Mouse (Mus musculus) intestine, embryonic 16.5 days (tissue): ENCODE measurements around the gene C77080. TPM values are rescaled to one million over a fixed set of nuclear protein-coding genes. Genes with fewer than 3 reads are reported as not detected.

ENCODE experiments used
- ATAC-seq: fragments of 200-750 bp; cut with Nextera tagmentation; 2 replicates; pipeline ENCODE4 v1.8.0; 2017; ENCODE audit warnings: moderate TSS enrichment, moderate library complexity
- H3K27ac ChIP-seq: fragments of 300-500 bp; sonication (generic); 2 replicates; pipeline ENCODE4 v1.5.1; 2014; ENCODE audit warnings: mild to moderate bottlenecking, low read length
- H3K27me3 ChIP-seq: fragments of 300-500 bp; sonication (generic); replicated peaks from 2 replicates; pipeline ENCODE4 v1.6.1; 2014; ENCODE audit warnings: low read length, control low read depth, mixed read lengths; ENCODE audit not compliant: control insufficient read depth, insufficient read depth
- H3K36me3 ChIP-seq: fragments of 300-500 bp; sonication (generic); 2 replicates; pipeline ENCODE4 v1.6.1; 2014; ENCODE audit warnings: low read length, control low read depth; ENCODE audit not compliant: control insufficient read depth, insufficient read depth
- H3K4me1 ChIP-seq: fragments of 300-500 bp; sonication (generic); 2 replicates; pipeline ENCODE4 v1.6.1; 2014; ENCODE audit warnings: low read length, control low read depth, mixed read lengths; ENCODE audit not compliant: control insufficient read depth, insufficient read depth
- H3K4me2 ChIP-seq: fragments of 300-500 bp; sonication (generic); 2 replicates; pipeline ENCODE4 v1.6.1; 2014; ENCODE audit warnings: low read depth, low read length, control low read depth
- H3K4me3 ChIP-seq: fragments of 300-500 bp; sonication (generic); 2 replicates; pipeline ENCODE4 v1.5.1; 2014; ENCODE audit warnings: mild to moderate bottlenecking, low read length
- H3K9ac ChIP-seq: fragments of 300-500 bp; sonication (generic); 2 replicates; pipeline ENCODE4 v1.6.1; 2014; ENCODE audit warnings: low read depth, low read length
- H3K9me3 ChIP-seq: fragments of 300-500 bp; sonication (generic); 2 replicates; pipeline ENCODE4 v1.6.1; 2016; ENCODE audit warnings: low read length, control low read depth; ENCODE audit not compliant: control insufficient read depth
- WGBS: fragments of 180-500 bp; shearing (Covaris S2); extraction: QIAGEN DNeasy Blood & Tissue Kit; methylation state at CpG from one replicate; pipeline ENCODE4 v1.1.7; 2014; 5-methylcytosine and 5-hydroxymethylcytosine counted together
- polyA plus RNA-seq: library from polyadenylated mRNA; unstranded; fragments of >200 nt; fragmentation: Nextera tagmentation; extraction: Ambion mirVana; gene quantifications from 2 replicates; pipeline ENCODE4 v1.2.1, GENCODE M21; 2015

The C77080 gene
- polyA plus RNA-seq, 1 experiment from 2014 or later = 6.5 TPM

DNA sequence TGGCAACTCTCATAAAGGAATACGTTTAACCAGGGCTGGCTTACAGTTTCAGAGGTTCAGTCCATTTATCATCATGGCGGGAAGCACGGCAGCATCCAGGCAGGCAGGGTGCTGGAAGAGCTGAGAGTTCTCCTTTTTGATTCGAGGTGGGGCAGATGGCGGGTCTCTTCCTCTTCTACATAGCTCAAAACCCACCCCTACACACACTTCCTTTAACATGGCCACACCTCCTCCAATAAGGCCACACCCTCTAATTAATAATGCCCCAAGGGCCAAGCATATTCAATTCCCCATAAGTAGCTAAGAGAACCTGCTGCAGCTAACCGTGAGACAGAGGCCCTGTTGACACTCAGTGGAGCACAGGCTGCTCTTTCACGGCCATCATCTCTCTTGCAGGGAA is 31.6 kb upstream of the C77080 start:
- no peaks in the 10 kb centered on the region for H3K36me3 ChIP-seq
- H3K27me3 ChIP-seq = no peaks in the 10 kb centered on the region
- no peaks in the 10 kb centered on the region for H3K9me3 ChIP-seq
- H3K9ac ChIP-seq = no peak overlapping the region
- peaks cover 3% of the 10 kb centered on the region; the same call in 1 of the 2 replicates for H3K4me1 ChIP-seq
- H3K4me3 ChIP-seq = no peak overlapping the region
- no peak overlapping the region for H3K27ac ChIP-seq
- no peak overlapping the region for H3K4me2 ChIP-seq
- WGBS = 64% methylated on average over 7 of the region's 7 CpGs
- no peak for ATAC-seq

DNA sequence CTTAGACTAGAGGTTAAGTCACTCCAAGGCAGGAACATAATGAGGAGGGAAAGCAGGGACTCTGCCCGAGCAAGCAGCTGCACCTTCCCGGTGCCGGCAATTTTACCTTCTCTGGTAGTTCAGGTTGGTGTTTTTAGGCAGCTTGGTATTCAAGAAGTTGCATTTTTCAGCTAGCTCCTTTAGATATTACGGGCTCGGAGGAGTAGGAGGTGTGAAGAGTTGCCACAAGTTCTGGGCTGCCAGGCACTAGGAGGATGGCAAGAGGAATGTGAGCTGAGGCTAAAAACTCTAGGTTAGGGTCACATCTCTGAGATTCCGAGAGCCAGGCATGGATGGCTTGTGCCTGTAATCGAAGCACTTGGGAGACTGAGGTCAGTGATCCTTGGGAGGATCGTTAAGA is 28.5 kb upstream of the C77080 start:
- ATAC-seq = no peak

DNA sequence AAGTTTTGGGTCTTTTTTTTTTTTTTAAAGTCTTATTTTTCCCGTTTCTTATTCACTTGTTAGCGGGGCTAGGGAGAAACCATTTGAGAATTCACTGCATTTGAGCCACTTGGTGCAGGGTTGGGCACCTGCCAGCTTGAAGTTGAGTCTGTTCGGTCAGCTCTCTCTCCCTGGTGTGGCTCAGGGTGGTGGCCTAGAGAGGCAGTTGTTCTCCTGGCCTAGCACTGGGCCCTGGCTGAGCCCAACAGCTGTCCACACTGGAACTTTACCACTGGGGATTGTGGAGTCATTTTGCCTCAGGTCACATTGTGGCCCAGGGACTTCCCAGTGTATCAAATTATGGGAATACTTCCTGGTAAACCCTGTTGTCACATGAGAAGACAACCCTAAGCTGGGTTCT is 26.9 kb upstream of the C77080 start:
- WGBS = 45% methylated on average over 3 of the region's 3 CpGs
- H3K27ac ChIP-seq = no peak overlapping the region
- H3K9ac ChIP-seq = peak overlapping the region; percentile 72
- peaks cover 8% of the 10 kb centered on the region; the same call in 1 of the 2 replicates for H3K27me3 ChIP-seq
- ATAC-seq = 0 out of 2 replicates have a peak, but pooled peaks have one; percentile 26
- no peaks in the 10 kb centered on the region for H3K36me3 ChIP-seq
- no peaks in the 10 kb centered on the region for H3K9me3 ChIP-seq
- H3K4me3 ChIP-seq = peak overlapping the region; percentile 61; the same call in 1 of the 2 replicates
- peaks cover 18% of the 10 kb centered on the region for H3K4me1 ChIP-seq
- peak overlapping the region; percentile 100 for H3K4me2 ChIP-seq

More for the DNA sequence above, 28.5 kb upstream of the C77080 start:
- no peaks in the 10 kb centered on the region for H3K9me3 ChIP-seq
- H3K27ac ChIP-seq = no peak overlapping the region
- H3K4me2 ChIP-seq = no peak overlapping the region
- H3K27me3 ChIP-seq = peaks cover 8% of the 10 kb centered on the region; the same call in 1 of the 2 replicates
- H3K4me3 ChIP-seq = no peak overlapping the region
- no peaks in the 10 kb centered on the region for H3K36me3 ChIP-seq
- peaks cover 18% of the 10 kb centered on the region for H3K4me1 ChIP-seq
- no peak overlapping the region for H3K9ac ChIP-seq
- 90% methylated on average over 8 of the region's 8 CpGs for WGBS

DNA sequence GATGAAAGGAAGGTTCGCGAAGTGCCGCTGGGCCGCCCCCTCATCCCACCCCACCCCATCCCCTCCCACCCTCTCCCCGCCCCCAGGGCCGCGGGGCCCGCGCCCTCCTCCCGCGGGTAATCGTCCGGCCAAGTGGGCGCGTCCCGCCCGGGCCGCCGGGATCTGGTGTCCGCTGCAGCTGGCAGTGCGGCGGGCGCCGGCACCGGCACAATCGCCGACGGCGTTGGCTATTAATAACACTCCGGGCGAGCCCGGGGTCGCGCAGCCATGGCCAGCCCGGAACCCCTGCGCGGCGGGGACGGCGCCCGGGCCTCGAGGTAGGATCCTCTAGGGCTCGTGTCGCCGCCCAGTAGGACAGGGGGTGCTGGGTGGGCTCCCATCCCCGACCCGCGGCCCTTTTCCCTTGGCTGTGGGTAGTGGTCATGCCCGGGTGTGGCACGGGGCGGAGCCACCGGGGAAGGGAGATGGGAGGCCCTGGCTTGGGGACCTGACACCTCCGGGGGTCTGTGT is 26.3 kb upstream of the C77080 start, which contains the start of gene Sync:
TSS of gene Sync (plus strand) at position 146 of the 510 bp plus-strand sequence.
- whole genome bisulfite sequencing = 1% methylated on average over 41 of the region's 53 CpGs
- H3K4me3 ChIP-seq = peak within 1 kb of the TSS; percentile 61
- peaks cover 8% of the 10 kb centered on the region; the same call in 1 of the 2 replicates for H3K27me3 ChIP-seq
- no peak within 1 kb of the TSS for H3K27ac ChIP-seq
- H3K4me2 ChIP-seq = peak within 1 kb of the TSS; percentile 100
- ATAC-seq = peak; percentile 49
- H3K9ac ChIP-seq = peak within 1 kb of the TSS; percentile 72
- no peaks in the 10 kb centered on the region for H3K9me3 ChIP-seq
- peaks cover 18% of the 10 kb centered on the region for H3K4me1 ChIP-seq
- no peaks in the 10 kb centered on the region for H3K36me3 ChIP-seq

DNA sequence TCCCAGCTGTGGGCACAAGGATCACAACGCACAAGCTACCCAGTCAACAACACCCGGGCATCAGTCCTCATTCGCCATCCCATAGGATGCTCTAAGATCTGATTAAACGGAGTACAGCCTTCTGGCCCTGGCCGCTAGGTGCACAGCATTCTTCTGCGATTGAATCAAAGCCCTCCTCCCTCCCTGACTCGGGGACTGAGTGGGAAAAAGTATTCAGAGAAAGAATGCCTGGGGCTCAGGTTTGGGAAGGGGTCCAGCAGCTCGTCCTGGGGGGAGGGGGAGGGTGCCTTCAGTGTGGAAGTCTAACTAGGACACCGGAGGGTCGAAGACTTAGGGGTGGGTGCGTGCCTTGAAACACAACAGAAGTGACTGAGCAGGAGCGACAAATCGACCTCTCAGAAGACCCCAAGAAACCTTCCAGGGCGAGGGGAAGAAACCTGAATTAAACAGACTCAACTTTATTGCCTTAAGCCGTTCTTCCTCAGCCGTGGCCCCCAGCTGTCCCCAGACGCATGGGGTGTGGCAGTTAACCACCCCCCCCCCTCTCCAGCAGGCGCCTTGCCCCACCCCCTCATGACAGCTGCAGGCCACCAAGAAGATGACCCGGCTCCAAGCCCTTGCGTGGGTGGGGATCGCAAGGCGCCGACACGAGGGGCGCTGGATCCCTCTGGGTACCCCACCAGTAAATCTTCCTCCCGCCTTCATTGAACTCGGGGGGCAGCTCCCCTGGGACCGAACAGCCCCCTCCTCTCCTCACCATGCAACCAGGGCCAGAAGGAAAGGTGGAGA is 25.7 kb upstream of the C77080 start:
- 3% methylated on average over 28 of the region's 28 CpGs for WGBS
- H3K9me3 ChIP-seq = no peaks in the 10 kb centered on the region

DNA sequence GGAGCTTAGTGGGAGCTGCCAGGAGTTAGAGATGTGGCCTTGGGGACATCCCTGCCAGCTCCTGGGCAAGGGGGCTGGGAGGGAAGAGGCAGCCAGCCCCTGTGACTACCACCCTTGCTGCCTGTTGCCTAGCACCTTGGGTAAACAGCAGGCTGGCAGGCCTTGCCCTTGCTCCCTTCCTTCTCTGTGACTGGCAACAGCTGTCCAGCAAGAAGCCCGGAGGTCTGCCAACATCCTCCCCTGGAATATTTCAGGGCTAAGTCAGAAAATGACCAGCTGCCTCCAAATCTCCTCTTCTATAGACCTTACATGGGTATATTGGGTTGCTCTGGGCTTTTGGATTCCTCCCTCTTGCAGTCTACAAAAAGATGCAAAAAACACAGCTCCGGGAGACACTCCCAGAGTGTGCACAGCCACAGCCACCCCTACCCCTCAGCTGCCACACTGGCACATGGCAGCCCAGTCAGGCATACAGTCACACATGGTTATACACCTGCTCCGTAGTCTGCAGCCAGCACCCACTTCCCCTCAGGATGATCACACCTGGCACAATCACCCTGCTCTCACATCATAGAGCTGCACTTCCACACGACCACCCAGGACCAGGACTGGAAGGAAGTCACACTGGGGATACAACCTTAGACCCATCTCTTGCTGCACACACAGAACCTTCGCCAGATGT is 24.9 kb upstream of the C77080 start:
- peaks cover 18% of the 10 kb centered on the region for H3K4me1 ChIP-seq
- no peak overlapping the region for H3K27ac ChIP-seq
- H3K4me2 ChIP-seq = peak overlapping the region; percentile 100
- H3K36me3 ChIP-seq = no peaks in the 10 kb centered on the region
- H3K4me3 ChIP-seq = no peak overlapping the region; the same call in 1 of the 2 replicates
- peaks cover 8% of the 10 kb centered on the region; the same call in 1 of the 2 replicates for H3K27me3 ChIP-seq
- H3K9ac ChIP-seq = peak overlapping the region; percentile 24; the same call in 1 of the 2 replicates
- 53% methylated on average over 5 of the region's 5 CpGs for WGBS
- H3K9me3 ChIP-seq = no peaks in the 10 kb centered on the region
- no peak for ATAC-seq

More for the DNA sequence above, 25.7 kb upstream of the C77080 start:
- Histone ChIP-seq H3K9ac (peak overlapping the region; percentile 72), H3K4me2 (peak overlapping the region; percentile 100), H3K4me1 (peaks cover 18% of the 10 kb centered on the region), H3K27me3 (peaks cover 8% of the 10 kb centered on the region; the same call in 1 of the 2 replicates), H3K27ac (no peak overlapping the region), H3K36me3 (no peaks in the 10 kb centered on the region), H3K4me3 (peak overlapping the region; percentile 61)
- peak; percentile 62 for ATAC-seq

DNA sequence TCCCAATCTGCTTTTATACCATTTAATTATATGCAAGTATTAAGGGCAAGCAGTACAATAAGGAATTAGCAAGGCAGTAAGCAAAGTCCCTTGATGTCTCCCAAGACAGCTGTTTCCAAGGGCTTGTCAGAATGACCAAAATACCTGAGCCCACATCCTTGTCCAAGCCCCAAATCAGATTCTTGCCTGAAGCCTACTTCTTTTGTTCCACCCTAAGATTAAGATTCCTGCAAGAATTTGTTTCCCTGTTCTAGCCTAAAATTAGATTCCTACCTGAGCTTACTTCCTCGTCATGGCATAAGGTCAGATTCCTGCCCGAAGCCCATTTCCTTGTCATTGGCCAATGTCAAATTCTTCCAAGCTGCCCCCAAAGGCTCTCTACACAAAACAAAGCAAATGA is 23.5 kb upstream of the C77080 start:
- Histone ChIP-seq H3K36me3 (no peaks in the 10 kb centered on the region), H3K27ac (no peak overlapping the region), H3K4me2 (no peak overlapping the region), H3K27me3 (peaks cover 8% of the 10 kb centered on the region; the same call in 1 of the 2 replicates), H3K9me3 (no peaks in the 10 kb centered on the region), H3K9ac (no peak overlapping the region), H3K4me1 (peaks cover 18% of the 10 kb centered on the region), H3K4me3 (no peak overlapping the region)
- no peak for ATAC-seq
- WGBS = 80% methylated on average over 2 of the region's 2 CpGs

DNA sequence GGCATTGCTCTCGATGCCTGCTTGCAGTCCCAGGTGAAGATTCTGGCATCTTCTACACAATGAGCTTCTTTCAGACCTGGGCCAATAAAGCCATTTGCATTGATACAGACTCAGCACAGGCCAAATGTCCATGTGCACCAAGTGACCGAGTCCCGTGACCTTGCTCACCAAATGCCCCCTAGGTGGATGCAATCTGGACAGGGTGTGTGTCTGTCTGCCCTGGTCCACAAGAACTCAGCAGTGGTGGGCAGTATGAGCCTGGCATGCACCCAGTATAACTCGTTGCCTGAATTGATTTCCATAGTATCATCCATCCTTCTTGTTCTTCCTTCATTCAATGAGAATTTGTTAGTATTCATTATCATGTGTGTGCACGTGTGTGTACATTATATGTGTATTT is 22.0 kb upstream of the C77080 start:
- WGBS = 84% methylated on average over 5 of the region's 5 CpGs
- no peak overlapping the region for H3K4me3 ChIP-seq
- H3K9me3 ChIP-seq = no peaks in the 10 kb centered on the region
- H3K27me3 ChIP-seq = peaks cover 8% of the 10 kb centered on the region; the same call in 1 of the 2 replicates
- H3K27ac ChIP-seq = no peak overlapping the region
- no peaks in the 10 kb centered on the region for H3K36me3 ChIP-seq
- H3K4me2 ChIP-seq = no peak overlapping the region
- ATAC-seq = no peak
- H3K4me1 ChIP-seq = peaks cover 18% of the 10 kb centered on the region
- no peak overlapping the region for H3K9ac ChIP-seq

DNA sequence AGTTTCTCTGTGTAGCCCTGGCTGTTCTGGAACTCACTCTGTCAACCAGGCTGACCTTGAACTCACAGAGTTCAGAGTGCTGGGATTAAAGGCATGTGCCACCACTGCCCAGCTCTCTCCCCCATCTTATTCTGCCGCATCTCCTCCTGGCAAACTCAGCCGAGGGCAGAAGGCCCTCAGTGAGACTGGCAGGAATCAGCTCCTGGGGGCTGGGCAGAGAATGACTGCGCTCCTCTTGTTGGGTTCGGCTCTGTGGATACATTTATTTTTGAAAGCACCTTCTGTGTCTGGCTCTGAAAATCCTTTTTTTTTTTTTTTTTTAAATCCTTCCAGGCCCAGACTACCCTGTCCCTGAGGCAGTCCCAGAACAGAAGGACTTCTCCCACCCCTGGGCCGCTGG is 21.6 kb upstream of the C77080 start:
- no peak overlapping the region for H3K4me2 ChIP-seq
- no peak overlapping the region for H3K4me3 ChIP-seq
- WGBS = 76% methylated on average over 5 of the region's 5 CpGs
- H3K27me3 ChIP-seq = peaks cover 8% of the 10 kb centered on the region; the same call in 1 of the 2 replicates
- no peak overlapping the region for H3K9ac ChIP-seq
- H3K36me3 ChIP-seq = no peaks in the 10 kb centered on the region
- no peaks in the 10 kb centered on the region for H3K9me3 ChIP-seq
- H3K27ac ChIP-seq = no peak overlapping the region
- no peak for ATAC-seq
- peaks cover 17% of the 10 kb centered on the region for H3K4me1 ChIP-seq
